Mouse (Mus musculus) lung, postnatal 36 days (tissue): ENCODE data around the gene Prkce.

Experiments used
- DNase-seq: peaks from one replicate; pipeline ENCODE4 v3.0.0; 2022; ENCODE audit warnings: mixed read lengths

The Prkce gene

DNA sequence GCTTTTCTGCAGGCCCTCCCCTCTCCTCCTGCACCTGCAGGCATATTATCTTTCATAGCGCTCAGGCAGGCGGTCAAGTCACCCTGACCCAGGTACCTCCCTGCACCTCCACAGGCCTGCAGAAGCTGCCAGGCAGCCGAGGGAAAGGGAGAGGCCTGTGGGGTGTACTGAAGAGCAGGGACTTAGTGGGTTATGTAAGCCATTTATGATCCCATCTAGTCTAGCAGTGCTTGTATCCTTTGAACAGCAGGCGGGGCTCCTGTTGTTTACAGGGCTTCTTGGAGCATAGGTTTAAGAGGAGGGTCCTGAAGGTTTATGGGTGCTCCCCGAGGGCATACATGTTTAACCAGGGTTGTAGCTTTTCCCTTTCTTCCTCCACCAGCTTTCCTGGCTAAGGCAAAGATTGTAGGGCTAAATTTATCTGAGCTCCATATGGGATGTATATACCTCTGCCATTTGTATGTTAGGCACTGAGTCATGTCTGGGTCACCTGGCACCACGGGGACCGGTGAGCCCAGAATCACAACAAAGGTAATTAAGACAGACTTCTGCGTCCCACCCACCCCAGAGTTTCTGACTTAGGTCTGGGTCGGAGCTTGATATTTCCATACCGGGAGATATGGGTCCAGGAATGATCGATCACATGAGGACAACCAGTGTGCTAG is 96.5 kb downstream of the Prkce start:
- no peak for DNase-seq

DNA sequence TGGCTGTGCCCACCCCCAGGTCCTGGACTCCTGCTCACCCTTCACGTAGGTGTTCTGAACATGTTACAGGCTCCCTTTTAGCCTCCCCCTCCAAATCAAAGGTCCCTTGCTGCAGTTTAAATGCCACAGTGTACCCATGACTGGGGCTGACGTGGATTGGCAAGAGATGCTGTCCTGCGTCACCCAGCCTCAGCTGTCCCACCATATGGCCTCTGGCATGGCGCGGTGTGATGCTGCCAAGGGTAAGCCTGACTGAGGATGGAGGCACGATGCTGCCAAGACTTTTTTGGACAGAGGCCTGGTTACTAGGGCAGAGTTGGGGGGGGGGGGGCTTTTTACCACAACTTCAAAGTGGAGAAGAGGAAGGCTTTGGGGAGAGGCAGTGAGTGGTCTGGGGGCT is 98.5 kb downstream of the Prkce start:
- DNase-seq: no peak

DNA sequence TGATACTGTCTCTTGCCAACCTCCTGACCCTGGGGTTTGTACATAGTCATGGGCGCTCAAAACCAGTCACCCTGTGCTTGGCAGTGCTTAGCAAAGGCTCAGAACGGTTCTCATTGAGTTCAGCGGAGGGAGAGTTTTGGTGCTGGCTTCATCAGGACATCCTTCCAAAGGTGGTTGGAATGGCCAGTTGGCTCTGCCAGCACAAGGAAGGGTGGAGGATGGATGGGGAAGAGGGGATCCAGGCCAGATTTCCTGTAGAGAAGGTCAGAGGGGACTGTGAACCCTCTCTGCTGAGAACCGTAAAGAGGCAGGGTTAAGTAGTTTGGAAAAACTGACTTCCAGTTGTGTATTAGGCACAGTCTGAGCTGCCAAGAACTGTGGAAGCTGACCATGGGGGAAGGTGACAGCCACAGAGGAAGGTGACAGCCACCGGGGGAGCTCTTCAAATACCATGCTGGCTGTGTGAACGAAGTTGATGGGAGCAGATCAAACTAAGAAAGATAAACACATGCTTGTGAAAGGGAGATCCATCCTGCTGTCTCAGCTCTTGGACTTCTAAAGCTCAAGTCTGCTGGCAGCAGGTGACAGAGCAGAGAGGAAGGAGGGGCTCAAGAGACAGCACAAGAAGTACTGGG is 99.7 kb downstream of the Prkce start:
- DNase-seq: no peak

DNA sequence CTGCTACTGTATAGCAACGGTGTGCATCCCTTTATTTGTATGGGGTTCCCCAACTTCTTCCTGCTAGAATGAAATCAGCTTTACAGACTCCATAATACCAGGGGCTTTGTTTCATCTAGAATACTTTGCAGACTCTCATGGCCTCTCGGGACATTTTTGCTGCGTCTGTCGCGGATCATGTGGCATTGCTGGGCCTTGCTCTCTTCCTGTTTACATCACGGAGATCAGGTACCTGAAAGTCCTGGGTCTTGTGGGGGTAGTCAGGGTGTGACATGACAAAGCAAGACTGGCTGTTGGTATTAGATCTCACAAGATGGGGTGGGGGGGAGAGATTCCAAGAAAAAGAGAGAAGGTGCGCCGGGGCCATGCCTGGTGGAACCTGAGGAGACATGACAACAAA is 102.1 kb downstream of the Prkce start:
- no peak for DNase-seq

DNA sequence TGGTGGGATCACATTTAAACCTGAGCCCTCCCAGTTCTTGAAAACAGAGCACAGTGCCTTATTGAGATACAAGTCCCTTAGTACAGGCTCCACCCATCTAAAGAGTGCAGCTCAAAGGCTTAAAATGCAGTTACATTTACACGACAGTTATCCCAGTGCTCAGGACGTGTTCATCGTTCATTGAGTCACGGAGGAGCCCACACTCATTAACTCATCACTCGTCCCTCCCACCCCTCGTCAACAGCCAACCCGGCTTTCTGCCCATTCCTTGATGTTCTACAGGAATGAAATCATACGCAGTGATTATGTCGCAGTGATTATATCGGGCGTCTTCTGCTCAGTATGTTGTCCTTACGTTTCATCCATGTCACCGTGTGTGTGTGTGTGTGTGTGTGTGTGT is 102.9 kb downstream of the Prkce start:
- DNase-seq: no peak

DNA sequence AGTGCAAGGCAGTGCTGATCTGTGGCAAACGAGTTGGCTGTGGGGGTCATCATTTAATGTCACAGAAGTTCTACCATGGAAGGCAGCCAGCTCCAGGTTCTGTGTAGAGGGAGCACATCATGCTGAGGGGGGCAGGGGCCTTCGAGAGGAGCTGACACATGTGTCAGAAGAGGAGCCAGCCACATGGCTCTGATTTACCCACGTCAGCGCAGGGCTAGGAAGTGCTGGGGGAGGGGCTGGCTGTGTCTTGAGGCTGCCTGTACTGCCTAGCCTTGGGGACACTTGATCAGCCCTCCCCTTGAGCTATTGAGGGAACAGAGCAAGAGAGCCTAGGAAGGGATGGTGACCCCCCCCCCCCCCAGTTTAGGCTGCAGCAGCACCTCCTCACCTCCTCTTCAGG is 103.7 kb downstream of the Prkce start:
- no peak for DNase-seq

DNA sequence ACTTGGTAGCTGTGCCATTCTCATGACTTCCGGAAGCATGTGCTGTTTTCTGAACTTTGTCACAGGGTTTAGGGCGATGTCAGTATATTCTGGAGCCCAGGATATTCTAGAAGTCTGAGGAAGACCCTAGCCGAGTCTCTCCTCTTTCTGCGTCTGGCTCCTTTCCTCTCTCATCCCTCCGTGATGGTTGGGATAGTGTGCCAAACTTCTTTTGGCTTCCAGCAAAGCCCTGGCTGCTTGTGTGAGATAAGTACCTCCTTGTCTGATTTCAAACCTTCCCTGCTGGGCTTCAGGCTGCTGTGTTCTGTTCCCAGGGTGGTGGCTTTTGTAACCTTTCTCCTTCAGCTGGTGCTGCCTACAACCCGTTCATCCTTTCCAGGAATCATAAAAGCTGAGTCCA is 105.4 kb downstream of the Prkce start:
- DNase-seq: no peak

DNA sequence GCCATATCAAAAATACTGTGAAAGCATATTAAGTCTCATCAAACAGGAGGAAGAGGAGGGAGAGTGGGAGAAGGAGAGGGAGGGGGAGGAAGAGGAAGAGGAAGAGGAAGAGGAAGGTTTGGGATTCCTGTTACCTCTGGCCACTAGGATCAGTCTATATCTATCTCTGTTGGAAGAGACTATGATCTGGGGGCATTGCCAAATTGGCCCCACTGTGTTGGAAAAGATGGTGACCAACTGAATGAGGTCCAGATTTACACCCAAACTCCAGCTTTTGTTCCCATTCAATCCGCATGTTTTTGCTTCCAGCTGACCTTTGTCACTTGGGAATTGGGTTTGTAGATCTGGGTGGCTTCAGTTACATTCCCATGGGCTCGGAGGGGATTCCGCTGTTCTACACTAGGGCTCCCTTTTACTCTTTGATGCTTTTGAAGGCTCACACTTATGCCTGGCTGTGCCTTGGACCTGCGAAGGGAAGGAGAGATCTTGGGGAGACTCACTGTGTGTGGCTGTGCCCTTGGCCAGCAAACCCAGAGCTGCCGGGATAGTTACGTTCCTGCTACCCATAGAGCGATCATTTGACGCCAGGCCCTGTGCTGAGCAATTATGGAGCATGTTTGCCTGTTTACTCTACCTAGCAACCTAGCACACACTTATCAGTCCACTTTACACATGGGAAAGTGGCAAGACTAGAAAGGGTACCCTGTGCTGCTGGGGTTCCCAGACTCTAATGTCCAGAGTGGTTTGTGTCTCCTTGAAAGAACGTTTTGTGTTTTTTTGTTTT is 106.2 kb downstream of the Prkce start:
- no peak for DNase-seq

DNA sequence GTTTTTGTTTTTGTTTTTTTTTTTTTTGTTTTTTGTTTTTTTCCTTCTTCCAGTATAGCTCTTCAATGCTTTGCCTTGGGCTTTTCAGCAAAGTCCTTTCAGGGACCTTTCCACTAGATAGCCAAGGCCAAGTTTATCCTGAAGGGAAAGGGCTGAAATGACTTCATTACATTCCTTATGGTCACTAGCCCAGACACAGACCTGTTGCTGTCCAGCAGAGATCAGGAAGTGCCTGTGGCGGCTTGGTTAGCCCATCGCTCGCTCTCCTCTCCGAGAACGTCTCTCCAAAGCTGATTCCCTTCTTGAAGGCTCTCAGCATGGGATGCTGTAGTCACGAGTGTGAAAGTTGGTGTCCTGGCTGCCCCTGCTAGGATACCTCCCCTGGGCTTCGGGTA is 106.8 kb downstream of the Prkce start:
- no peak for DNase-seq

DNA sequence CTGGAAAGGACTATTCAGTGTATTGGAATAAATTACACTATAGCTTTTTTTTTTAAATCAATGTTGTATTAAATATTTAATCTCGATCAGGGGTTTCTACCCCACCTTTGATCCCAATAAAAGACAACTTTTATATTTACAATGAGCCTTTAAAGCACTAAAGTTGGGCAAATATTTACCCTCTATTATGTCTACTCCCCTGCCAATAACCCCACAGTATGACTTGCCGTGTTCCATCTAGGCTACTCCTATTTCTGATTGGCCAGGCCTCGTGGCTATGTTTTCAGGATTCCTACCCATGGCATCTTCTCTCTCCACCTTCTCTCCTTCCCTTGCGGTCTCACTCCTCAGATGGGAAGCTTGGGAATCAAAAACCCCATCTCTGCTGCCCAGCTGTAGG is 108.8 kb downstream of the Prkce start:
- DNase-seq: no peak

DNA sequence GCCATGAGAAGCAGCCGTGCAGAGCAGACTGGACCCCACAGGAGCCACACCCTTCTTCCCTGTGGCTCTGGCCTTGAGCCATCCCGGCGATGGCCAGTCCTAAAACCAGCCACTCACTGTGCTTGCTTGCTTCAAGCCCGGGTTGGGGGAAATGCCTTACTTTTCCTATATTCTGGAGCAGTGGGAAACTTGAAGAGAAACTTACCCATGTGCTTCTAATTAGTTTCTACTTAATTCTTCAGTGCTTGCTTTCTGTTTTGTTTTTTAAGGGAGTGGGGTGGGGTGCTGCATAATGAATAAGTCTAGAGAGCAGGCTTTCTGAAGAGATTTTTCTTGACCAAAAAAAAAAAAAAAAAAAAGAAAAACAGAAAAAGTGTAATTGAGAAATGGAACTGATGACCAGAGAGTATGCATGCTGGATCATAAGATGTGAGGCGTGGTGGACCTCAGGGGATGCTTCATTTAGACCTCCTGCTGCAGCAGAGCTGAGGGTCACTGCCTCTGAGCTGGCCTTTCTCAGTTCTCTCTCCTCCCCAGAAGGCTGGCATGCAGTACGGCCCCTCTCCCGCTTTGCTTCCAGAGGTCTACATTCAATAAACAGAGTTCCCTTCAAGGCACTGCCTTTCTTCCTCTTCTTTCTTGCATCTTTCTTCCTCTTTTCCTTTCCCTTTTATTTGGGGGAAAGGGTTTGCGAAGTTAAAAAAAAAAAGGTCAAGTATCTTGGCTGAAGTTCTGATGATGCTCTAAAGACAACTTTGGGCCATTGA is 109.6 kb downstream of the Prkce start:
- no peak for DNase-seq

DNA sequence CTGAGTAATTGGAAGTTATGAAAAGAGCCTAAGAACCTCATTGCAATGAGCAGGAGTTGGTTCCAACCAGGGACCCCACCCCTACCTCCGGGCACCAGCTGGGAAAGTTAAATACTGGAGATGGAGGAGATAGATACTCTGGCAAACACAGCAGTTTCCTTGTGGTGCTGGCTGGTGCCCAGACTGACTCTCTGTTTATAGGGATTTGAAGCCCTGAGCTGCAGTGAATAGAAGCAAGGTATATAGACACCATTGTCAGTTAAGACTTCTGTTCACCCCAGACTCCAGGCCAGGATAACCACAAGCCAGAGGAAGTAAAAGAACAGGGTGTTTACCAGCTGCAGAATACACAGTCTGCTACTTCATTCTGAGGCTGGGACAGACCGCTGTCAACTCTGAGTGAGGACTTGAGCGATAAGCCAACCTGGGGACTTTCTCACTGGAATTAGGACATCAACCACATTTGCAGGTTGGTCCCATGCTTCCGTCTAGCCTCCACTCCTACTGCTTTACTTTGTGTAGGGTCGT is 110.5 kb downstream of the Prkce start:
- DNase-seq: peak; percentile 65

DNA sequence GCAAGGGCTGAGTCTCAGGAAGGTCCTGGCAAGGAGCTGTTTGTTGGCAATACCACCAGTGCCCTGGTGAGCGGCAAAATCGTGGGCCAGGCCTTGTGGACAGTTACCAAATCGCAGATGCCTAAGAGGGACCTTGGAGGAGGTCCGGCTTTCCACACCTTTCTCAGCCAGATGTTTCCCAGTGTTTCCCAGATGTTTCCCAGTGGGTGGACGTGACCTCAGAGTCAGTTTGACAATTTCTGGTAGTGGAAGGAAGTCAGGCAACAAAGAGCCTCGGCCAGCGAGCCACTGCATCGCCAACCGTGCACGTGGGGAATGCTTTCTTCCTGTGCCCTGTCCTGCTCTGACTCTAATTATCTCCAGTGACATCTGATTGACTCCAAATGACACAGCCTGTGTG is 112.2 kb downstream of the Prkce start:
- peak; percentile 31 for DNase-seq

DNA sequence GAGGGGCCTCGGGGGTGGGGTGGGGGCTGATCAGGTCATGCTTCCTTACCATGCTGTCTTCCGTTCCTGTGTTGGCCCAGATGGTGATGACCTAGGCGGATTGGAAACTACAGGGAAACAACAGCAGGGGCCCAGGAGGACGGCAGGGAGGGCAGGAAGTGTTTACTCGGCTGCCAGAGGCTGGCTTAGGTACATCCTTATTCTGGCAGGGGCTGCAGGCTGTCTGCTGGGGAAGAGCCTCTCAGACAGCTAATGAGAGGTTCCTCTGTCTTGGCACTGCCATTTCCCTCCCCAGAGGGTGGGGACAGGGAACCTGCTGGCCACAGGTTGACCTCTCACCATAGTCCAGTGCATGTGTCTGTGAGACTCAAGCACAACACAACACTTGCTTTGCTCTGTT is 116.2 kb downstream of the Prkce start:
- peak; percentile 47 for DNase-seq

DNA sequence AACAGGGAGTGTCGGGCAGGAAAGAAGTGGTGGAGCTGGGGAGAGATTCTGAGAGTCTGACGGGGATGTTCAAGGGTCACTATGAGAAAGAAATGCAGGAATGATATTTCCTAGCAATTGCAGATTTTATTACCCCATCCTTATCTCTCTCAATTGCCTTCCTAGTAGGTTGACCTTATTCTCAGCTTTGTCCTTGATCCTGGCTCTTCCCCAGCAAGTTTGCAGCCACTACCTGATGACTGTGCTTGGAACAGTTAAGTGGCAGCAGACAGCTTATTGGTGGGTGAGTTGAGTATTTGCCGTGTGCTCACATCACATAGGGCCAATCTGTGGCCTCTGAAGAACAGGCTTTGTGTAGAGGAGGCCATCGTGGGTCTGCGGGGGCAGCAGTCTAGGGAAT is 117.5 kb downstream of the Prkce start:
- no peak for DNase-seq

DNA sequence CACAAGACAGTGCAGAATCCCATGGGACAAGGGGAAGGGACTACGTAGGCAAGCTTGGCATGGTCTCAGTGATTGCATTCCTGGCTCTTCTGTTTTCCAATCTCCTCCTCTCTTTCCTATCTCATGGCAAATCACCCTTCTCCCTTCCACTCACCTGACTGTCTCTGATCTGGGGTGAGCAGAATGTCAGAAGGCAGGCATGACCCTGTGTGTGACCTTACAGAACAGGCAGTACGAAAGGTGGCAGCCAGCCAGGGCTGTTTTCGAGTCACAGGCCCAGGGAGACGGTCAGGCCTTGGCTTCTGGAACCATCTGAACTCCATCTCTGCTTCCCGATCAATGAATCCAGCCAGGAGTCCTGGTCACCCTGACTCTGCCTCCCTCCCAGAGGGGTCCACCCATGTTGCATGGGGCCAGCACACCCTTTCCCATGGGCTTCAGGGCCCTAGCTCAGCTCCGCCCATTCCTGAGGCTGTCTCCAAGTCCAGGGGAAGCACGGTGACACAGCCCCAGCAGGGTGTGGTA is 119.2 kb downstream of the Prkce start:
- DNase-seq: peak; percentile 69

DNA sequence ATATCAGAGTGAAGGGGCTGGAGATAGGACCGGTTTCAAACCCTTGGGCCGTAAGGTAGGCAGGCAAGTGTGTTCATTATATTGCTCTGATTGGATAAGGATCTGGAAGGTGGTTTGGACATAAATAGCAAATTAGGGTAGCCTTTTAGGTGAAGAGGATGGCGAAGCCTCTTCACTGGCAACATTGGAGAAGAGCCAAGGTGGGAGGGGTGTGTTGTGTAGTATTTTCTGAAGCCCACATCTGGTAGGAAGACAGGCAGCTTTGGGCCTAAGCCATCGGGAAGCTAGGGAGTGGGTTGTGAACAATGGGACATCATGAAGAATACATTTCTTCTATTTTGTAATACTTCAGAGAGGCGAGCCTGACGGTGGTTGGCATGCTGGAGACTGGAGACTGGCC is 125.1 kb downstream of the Prkce start:
- peak; percentile 28 for DNase-seq

DNA sequence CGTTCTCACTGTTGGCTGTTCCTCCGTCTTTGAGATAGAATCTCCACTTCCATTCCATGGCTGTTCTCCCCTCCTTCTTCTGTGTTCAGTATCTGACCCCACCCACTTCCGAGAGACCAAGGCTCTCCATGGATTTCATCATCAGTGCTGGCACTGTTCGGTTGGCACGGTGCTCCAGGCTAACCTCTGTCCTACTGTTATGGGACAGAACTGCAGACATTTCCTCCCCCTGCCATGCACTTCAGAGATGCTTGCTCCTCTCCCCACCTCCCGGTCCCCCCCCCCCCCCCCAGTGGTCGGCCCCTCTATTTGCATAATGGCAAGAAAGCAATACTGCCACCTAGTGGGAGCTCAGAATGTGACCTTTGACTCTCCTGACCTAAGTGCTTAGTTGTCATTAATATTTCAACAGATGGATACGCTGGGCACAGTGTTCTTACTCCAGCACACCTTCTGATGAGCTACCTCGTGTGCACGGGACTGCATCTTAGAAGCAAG is 125.7 kb downstream of the Prkce start:
- DNase-seq: peak; percentile 89

DNA sequence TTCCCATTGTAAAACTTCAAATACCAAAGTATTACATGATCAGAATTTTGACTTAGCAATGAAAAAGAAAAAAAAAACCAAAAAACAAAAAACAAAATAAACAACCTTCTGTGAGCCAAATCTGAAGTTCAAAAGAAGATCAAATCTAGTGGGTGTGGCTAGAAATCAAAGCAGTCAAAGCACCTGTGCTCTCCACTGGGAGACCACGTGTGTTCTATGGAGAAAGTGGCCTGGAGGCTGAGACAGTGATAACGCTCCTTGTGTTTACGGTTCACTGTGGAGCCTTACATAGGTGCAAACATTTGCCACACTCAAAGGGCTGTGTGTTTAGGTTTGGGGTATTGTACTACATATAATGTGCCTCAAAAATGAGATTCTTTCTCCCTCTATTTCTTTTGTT is 132.0 kb downstream of the Prkce start:
- DNase-seq: no peak

DNA sequence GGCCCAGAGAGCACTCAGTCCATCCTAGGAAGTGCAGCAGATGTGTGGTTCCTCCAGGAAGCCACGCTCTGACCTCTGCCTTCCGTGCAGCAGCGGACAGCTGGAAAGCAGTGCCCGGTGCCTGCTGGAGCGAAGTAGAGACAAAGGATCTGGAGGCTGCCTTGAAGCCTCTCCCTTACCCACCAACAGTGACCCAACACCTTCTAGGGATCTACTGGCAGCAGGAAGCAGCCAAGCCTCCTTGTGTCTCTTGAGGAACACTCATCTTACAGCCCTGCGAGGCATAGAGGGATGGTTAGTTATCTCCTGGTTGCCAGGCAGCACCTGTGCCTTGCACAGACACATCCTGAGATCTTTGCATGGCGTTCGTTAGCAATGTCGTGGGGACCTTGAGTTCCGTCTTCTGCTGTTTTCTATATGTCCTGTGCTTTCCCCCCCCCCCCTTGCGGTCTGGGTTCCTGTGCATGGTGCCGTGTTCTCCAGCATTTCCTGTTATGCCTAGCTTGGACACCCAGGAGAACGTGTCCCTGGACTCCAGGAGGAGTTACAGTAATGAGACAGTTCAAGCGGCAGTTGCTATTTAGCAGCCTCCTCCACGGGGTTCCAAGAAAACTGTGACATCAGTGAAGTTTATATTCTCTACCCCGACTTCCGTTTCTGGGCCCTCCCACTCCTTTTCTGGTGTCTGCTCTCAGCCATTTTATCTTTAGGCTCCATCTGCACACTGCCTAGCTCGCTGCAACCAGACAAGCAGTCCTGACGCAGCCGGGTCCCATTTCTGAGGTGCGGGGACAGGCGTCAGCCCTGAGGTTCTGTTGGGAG is 133.4 kb downstream of the Prkce start:
- DNase-seq: peak; percentile 54

DNA sequence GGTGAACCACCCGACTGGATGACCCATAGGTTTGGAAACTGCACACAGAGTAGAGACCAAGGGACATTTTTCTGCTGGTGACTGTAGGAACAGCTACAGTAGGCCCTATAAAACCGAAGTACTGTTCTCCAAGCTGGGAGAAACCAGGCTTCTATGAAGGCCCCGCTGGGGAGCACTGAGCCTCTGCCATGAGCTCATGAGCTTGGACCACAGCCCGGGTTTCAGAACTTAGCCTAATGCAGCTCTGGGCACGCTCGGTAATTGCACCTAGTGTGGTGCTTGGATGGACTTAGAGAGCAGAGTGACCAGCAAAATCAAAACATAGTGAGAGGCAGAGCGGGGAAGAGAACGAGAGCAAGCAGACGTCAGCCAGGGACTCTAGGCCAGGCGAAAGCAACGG is 134.7 kb downstream of the Prkce start:
- DNase-seq: peak; percentile 45

DNA sequence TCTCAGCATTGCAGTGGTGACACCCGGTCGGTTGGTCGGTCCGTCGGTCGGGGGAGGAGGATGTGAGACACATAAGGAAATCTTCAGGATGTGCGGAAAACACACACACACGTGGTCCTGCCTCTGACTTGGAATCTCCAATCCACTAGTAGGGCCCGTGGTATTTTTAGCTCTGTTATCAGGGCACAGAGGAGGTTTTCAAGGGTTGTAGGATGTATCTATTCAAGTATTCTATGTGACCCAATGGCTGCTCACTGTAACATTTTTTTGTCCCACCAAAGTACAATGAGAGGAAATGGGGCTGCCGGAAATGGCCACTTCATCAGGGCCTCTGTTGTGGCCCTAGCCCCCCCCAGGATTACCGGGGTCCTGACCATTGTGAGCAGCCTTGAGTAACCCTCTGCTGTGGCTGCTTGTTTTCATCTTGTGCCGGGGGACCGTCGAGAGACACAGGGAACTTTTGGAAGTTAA is 135.3 kb downstream of the Prkce start:
- DNase-seq: peak; percentile 68
